Mouse (Mus musculus): Measurements from ENCODE around the gene Dusp18. TPM values are rescaled to one million over a fixed set of nuclear protein-coding genes. Genes with fewer than 3 reads are reported as not detected.

The Dusp18 gene
- 0.27 TPM for polyA plus RNA-seq (2017; shearing (Covaris generic))

DNA sequence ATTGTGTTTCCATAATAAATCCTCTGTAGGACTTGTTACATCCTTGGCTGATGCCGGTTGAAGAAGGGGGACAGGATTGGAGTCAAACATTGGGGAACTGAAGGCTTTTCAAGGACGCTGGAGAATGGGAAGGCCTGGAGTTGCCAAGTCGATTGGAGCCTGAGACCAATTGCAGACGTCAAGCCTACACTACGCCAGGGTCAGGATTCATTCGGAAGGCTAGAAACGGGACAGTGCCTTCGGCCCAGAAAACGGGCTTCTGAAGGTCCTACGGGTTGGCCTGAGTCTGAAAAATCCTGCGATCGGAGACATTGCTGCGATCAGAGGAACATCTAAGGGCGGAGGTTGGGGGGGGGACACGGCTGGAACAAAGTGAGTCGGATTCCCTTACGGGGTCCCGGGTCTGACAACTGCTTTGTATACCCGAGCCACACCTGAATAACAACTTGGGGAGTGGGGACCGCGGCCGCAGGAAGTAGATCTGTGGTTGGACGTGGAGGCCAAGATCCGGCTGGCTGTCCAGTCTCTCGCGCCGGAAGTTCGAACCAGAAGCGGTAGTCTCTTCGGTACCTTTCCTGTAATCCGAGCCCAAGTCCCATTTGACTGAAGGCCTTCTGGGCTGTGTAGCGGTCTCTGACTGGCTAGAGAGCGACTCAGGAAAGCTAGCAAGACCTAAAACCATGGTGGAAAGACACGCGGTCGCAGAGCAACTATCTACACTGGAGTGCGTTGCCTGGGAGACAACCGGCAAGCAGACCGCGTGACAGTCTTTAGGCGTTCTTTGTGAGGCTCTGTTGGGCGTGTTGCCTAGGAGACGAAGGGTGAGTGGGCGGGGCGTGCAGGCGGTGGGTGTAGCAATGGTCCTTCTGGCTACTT is at the start of gene Dusp18, which contains the start of gene 4921536K21Rik:
TSS of gene Dusp18 (plus strand) at position 835 of the 876 bp plus-strand sequence.
TSS of gene 4921536K21Rik (minus strand) at position 693 of the 876 bp plus-strand sequence.

DNA sequence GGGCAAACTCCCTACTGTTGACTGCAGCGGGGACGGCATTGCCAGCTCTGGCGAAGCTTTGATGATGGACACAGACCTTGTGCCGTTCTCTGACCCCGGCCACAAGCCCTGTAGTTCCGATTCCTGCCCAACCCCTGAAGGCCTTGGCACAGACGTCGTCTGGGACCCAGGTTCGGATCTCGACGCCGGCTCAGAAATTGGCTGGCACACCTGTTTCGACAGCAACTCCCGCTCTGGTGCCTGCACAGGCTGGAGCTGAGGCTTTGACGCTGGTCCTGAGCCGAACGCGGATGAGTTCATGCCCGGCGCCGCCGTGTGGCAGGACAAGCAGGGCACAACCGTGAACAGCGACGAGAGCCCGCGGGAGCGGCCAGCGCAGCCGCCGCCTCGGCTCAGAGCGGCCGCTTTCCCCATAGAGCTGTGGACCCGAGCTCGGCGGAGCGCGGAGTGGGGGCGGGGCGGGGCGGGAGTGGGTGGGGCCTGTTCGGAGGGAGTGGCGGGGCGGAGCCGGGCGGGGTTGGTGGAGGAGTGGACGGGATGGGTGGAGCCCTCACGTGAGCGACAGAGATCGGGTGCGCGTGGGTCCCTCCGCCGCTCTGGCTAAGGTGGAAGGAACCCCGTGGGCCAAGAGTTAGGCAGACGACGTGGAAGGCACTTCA is 31.5 kb upstream of the Dusp18 start, which contains the start of gene Osbp2:
TSS of gene Osbp2 (minus strand) at position 450 of the 659 bp plus-strand sequence.

DNA sequence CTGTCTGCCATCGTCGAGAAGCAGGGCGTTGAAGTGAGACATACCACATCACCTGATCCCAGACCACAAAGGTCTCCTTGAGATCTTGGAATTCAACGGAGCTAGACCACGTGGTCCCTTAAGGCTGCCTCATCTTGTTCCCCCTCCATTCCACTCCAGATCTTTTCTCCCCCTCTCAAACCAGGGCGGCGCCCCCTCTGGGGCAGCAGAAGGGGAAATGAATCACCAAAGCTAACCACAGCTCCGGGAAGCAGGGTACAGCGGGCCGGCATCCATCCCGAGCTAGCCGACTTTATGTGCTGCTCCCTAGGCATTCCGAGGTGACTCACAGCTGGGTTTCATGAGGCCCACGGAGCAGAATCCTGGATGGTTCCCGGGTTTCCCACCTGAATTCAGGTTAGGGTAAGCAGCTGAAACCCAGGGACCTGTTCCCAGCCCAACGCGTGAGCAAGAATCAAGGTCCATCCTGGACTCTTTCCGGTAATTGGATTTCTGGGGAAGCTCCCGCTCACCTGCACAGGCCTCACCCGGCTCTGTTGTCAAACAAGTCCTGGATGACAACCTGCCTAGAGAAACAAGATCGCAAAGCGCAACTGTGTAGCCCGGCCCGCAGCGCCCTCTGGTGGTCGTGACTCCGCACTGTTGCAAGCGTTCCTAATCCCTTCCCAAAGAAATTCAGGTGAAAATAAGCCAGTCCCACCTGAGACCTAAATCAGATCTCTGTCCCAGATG is 19.2 kb downstream of the Dusp18 start, which contains the start of gene Slc35e4:
TSS of gene Slc35e4 (minus strand) at position 556 of the 732 bp plus-strand sequence.

DNA sequence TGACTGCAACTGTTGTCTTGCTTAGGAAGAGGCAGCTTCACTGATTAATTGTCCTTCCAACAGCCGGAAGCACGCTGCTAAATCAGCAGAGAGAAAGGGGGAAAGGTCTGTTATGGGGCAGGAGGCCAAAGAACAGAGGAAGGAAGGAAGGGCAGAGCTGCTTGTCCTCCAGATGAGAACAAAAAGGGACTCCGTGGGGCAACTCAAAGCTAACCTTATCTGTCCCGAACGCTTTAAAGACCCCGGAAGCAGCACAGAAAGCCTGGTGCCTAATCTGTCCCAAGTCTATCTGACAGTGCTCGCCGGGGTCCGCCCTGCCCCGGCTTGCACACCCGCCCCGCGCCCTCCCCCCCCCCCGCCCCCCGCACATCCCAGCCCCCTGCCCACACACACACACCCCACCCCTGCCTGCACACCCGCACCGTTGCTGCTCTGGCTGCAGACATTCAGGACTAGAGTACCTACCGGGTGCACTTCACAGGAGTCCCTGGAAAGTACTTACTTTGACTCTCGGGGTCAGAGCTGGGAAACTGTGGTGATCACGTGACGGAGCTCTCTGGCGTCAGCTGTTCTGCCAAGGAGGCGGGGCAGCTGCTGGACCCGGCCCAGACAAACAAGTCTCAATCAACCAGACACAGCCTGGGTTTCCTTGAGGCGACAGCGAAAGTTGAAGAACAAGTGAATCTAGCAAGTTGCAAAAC is 36.6 kb downstream of the Dusp18 start, which contains the start of gene Tcn2:
TSS of gene Tcn2 (minus strand) at position 649 of the 701 bp plus-strand sequence.

Other genes with a start within 250 kb of the Dusp18 start
- 8.9 TPM for gene Morc2a, start 246.0 kb upstream of the Dusp18 start, polyA plus RNA-seq (2017; shearing (Covaris generic))
- gene Osbp2, start 31.3 kb upstream of the Dusp18 start, polyA plus RNA-seq (2017; shearing (Covaris generic)): not detected
- gene 4921536K21Rik, start 142 bp upstream of the Dusp18 start, polyA plus RNA-seq (2017; shearing (Covaris generic)): not detected
- 2.0 TPM for gene Slc35e4, start 19.4 kb downstream of the Dusp18 start, polyA plus RNA-seq (2017; shearing (Covaris generic))
- 37.6 TPM for gene Tcn2, start 36.9 kb downstream of the Dusp18 start, polyA plus RNA-seq (2017; shearing (Covaris generic))
- 104 TPM for gene Pes1, start 68.7 kb downstream of the Dusp18 start, polyA plus RNA-seq (2017; shearing (Covaris generic))
- gene 4930556J24Rik, start 81.5 kb downstream of the Dusp18 start, polyA plus RNA-seq (2017; shearing (Covaris generic)): not detected
- not detected for gene Gal3st1, start 88.4 kb downstream of the Dusp18 start, polyA plus RNA-seq (2017; shearing (Covaris generic))
- not detected for gene Sec14l4, start 136.2 kb downstream of the Dusp18 start, polyA plus RNA-seq (2017; shearing (Covaris generic))
- not detected for gene Sec14l3, start 169.6 kb downstream of the Dusp18 start, polyA plus RNA-seq (2017; shearing (Covaris generic))
- 3.3 TPM for gene Mtfp1, start 200.2 kb downstream of the Dusp18 start, polyA plus RNA-seq (2017; shearing (Covaris generic))
- 0.72 TPM for gene Sec14l2, start 228.2 kb downstream of the Dusp18 start, polyA plus RNA-seq (2017; shearing (Covaris generic))
- gene Rnf215, start 240.0 kb downstream of the Dusp18 start, polyA plus RNA-seq (2017; shearing (Covaris generic)): 11.4 TPM

Data from CD4-positive, CD25-positive, alpha-beta regulatory T cell, adult 9 weeks (primary cell).